Comparison of ENCODE assay signal across 24 mouse cellular contexts in genomic region chr9:49396006-49396405, GRCm38 (mm10). TPM values are rescaled to one million over a fixed set of nuclear protein-coding genes. Genes with fewer than 3 reads are reported as not detected.
A peak's percentile ranks its signal among the peaks of the same experiment; 100 is the strongest.
DNase-seq lines count a peak whose midpoint lies in the region; ATAC-seq lines count a peak whose summit lies in the region.
"Had no signal": no experiment of that assay in that cellular context is flagged by ENCODE, and none has a peak within 500 bp of the region (broad histone marks: within the 10 kb centered on the region; RNA-seq: fewer than 3 reads in every experiment).

No protein-coding gene starts in this region.

- intact Hi-C loops in left cerebral cortex, postnatal 14 days (cut with DNase I), result no loop called here

- H3K9ac ChIP-seq in neural tube, embryonic 15.5 days (replicated peaks), result no peak overlapping the region
- H3K9ac ChIP-seq: embryonic facial prominence, embryonic 12.5 days; forebrain, embryonic 13.5 days; forebrain, embryonic 15.5 days; forebrain, postnatal 0 days had no signal

- H3K27me3 ChIP-seq in neural tube, embryonic 15.5 days (replicated peaks), result no peaks in the 10 kb centered on the region
- H3K27me3 ChIP-seq: embryonic facial prominence, embryonic 12.5 days; forebrain, embryonic 13.5 days; forebrain, embryonic 15.5 days had no signal

- H3K4me1 ChIP-seq in neural tube, embryonic 15.5 days, result no peaks in the 10 kb centered on the region
- H3K4me1 ChIP-seq: embryonic facial prominence, embryonic 10.5 days; embryonic facial prominence, embryonic 12.5 days; forebrain, embryonic 13.5 days; forebrain, embryonic 15.5 days had no signal

- DNase-seq in cerebellum, adult 9-11 months, result peak; percentile 12
- no peak for DNase-seq in cerebellum, adult 11-12 months
- DNase-seq in left cerebral cortex, postnatal 14 days (ENCODE audit: low spot score in 2 of 2), result peak; percentile 9 to 23
- no peak for DNase-seq in left cerebral cortex, adult 8-10 months (ENCODE audit: low spot score in 2 of 2)
- peak; percentile 47 to 65 for DNase-seq in right cerebral cortex, postnatal 10 days (ENCODE audit: low spot score in 2 of 2)
- DNase-seq in right cerebral cortex, postnatal 36 days (ENCODE audit: low spot score in 2 of 2), result no peak
- DNase-seq: adrenal gland, adult 2 months; adrenal gland, postnatal 10 days; adrenal gland, postnatal 25 days; cerebellum, adult 8-10 months; forebrain, postnatal 0 days had no signal

- no peak for ATAC-seq in neural tube, embryonic 15.5 days (ENCODE audit: low FRiP score)
- ATAC-seq: forebrain, embryonic 13.5 days; forebrain, embryonic 15.5 days; forebrain, postnatal 0 days had no signal

- no peaks in the 10 kb centered on the region for H3K36me3 ChIP-seq in neural tube, embryonic 15.5 days
- H3K36me3 ChIP-seq: embryonic facial prominence, embryonic 10.5 days; embryonic facial prominence, embryonic 12.5 days; forebrain, embryonic 15.5 days had no signal

- H3K27ac ChIP-seq in neural tube, embryonic 15.5 days (replicated peaks), result no peak overlapping the region
- H3K27ac ChIP-seq: embryonic facial prominence, embryonic 10.5 days; embryonic facial prominence, embryonic 12.5 days; forebrain, embryonic 13.5 days; forebrain, embryonic 15.5 days had no signal

- no peaks in the 10 kb centered on the region for H3K9me3 ChIP-seq in neural tube, embryonic 15.5 days (replicated peaks)
- H3K9me3 ChIP-seq: embryonic facial prominence, embryonic 10.5 days; embryonic facial prominence, embryonic 12.5 days; forebrain, embryonic 13.5 days; forebrain, embryonic 15.5 days had no signal

- no peak overlapping the region for H3K4me2 ChIP-seq in neural tube, embryonic 15.5 days
- H3K4me2 ChIP-seq: embryonic facial prominence, embryonic 12.5 days; forebrain, embryonic 13.5 days; forebrain, embryonic 15.5 days had no signal

- no peak overlapping the region for H3K4me3 ChIP-seq in neural tube, embryonic 15.5 days (replicated peaks)
- H3K4me3 ChIP-seq: embryonic facial prominence, embryonic 10.5 days; embryonic facial prominence, embryonic 12.5 days; forebrain, embryonic 13.5 days; forebrain, embryonic 15.5 days had no signal

RNA-seq across cellular contexts. Expression of gene Ankk1, which starts 30.8 kb away (rescaled TPM):
- not detected for total RNA-seq in left cerebral cortex, postnatal 14 days (2021)
- total RNA-seq in left cerebral cortex, adult 8-10 months (2022), result not detected
- not detected in 2 replicates for polyA plus RNA-seq in neural tube, embryonic 15.5 days (2015; fragmentation: Nextera tagmentation; extraction: Ambion mirVana)
- total RNA-seq: adrenal gland, adult 2 months; adrenal gland, postnatal 10 days; adrenal gland, postnatal 25 days; adrenal gland, postnatal 4 days; forebrain, postnatal 0 days; MEL had no signal
- polyA plus RNA-seq: C2C12; cortical plate, adult 2 months; embryonic facial prominence, embryonic 10.5 days; embryonic facial prominence, embryonic 12.5 days; embryonic facial prominence, embryonic 14.5 days; forebrain, embryonic 11.5 days; forebrain, embryonic 13.5 days; forebrain, embryonic 15.5 days; forebrain, postnatal 0 days; frontal cortex, adult 2 months had no signal

RNA-seq across cellular contexts. Expression of gene Drd2, which starts 55.6 kb away (rescaled TPM):
- 1 to 10 TPM; 4.1 to 6.5 TPM for total RNA-seq in left cerebral cortex, postnatal 14 days (2021)
- 10 to 100 TPM; 41.6 to 52.6 (median 46.6) TPM for total RNA-seq in left cerebral cortex, adult 8-10 months (2022)
- polyA plus RNA-seq in neural tube, embryonic 15.5 days (2015; fragmentation: Nextera tagmentation; extraction: Ambion mirVana), result 6.7 and 8.4 TPM in 2 replicates
- total RNA-seq: ES-E14, MEL had no signal
- polyA plus RNA-seq: embryonic facial prominence, embryonic 12.5 days had no signal

Comparison
In these comparisons a context has a peak if more than half of its experiments do, and no peak if none do; other contexts are left out.
1. DNase-seq: peak in cerebellum, adult 9-11 months (single experiment), left cerebral cortex, postnatal 14 days (2 of 2) and right cerebral cortex, postnatal 10 days (2 of 2); none in cerebellum, adult 11-12 months (single experiment), left cerebral cortex, adult 8-10 months (0 of 2) and right cerebral cortex, postnatal 36 days (0 of 2).
2. RNA of gene Drd2, which starts 55.6 kb away (total RNA-seq): 41.6 to 52.6 TPM in left cerebral cortex, adult 8-10 months; 4.1 to 6.5 TPM in left cerebral cortex, postnatal 14 days; every median in the first group is over 4 times any median in the second.